Mouse (Mus musculus): Measurements from ENCODE around the gene Cdc42ep2. TPM values are rescaled to one million over a fixed set of nuclear protein-coding genes. Genes with fewer than 3 reads are reported as not detected.

Gene Cdc42ep2
- polyA plus RNA-seq, 1 experiment from 2014 or later, result 3.8 TPM

Other genes with a start within 250 kb of the Cdc42ep2 start
- gene Map3k11, start 236.1 kb downstream of the Cdc42ep2 start, polyA plus RNA-seq (2016; fragmentation: Nextera tagmentation; extraction: Ambion mirVana), result 25.4 and 26.2 TPM in 2 replicates
- gene Pcnx3, start 235.9 kb downstream of the Cdc42ep2 start, polyA plus RNA-seq (2016; fragmentation: Nextera tagmentation; extraction: Ambion mirVana), result 34.1 and 37.4 TPM in 2 replicates
- gene Kcnk7, start 220.4 kb downstream of the Cdc42ep2 start, polyA plus RNA-seq (2016; fragmentation: Nextera tagmentation; extraction: Ambion mirVana), result 0.36 TPM in 1 of 2 replicates, not detected in the other
- gene Ehbp1l1, start 198.5 kb downstream of the Cdc42ep2 start, polyA plus RNA-seq (2016; fragmentation: Nextera tagmentation; extraction: Ambion mirVana), result 8.2 and 9.1 TPM in 2 replicates
- gene Fam89b, start 195.2 kb downstream of the Cdc42ep2 start, polyA plus RNA-seq (2016; fragmentation: Nextera tagmentation; extraction: Ambion mirVana), result 175 and 186 TPM in 2 replicates
- gene Ltbp3, start 183.9 kb downstream of the Cdc42ep2 start, polyA plus RNA-seq (2016; fragmentation: Nextera tagmentation; extraction: Ambion mirVana), result 7.9 and 9.1 TPM in 2 replicates
- 63.6 and 68.4 TPM in 2 replicates for gene Scyl1, start 153.4 kb downstream of the Cdc42ep2 start, polyA plus RNA-seq (2016; fragmentation: Nextera tagmentation; extraction: Ambion mirVana)
- 22.3 and 24.8 TPM in 2 replicates for gene Frmd8, start 49.5 kb downstream of the Cdc42ep2 start, polyA plus RNA-seq (2016; fragmentation: Nextera tagmentation; extraction: Ambion mirVana)
- gene Slc25a45, start 47.0 kb downstream of the Cdc42ep2 start, polyA plus RNA-seq (2016; fragmentation: Nextera tagmentation; extraction: Ambion mirVana), result 1.9 and 3.4 TPM in 2 replicates
- gene Tigd3, start 30.7 kb downstream of the Cdc42ep2 start, polyA plus RNA-seq (2016; fragmentation: Nextera tagmentation; extraction: Ambion mirVana), result 11.1 and 11.4 TPM in 2 replicates
- 171 and 185 TPM in 2 replicates for gene Dpf2, start 11.8 kb downstream of the Cdc42ep2 start, polyA plus RNA-seq (2016; fragmentation: Nextera tagmentation; extraction: Ambion mirVana)
- 57.4 and 59.6 TPM in 2 replicates for gene Pola2, start 39.4 kb upstream of the Cdc42ep2 start, polyA plus RNA-seq (2016; fragmentation: Nextera tagmentation; extraction: Ambion mirVana)
- gene Slc22a20, start 61.3 kb upstream of the Cdc42ep2 start, polyA plus RNA-seq (2016; fragmentation: Nextera tagmentation; extraction: Ambion mirVana), result not detected in 2 replicates
- 3.8 and 4.5 TPM in 2 replicates for gene Capn1, start 91.1 kb upstream of the Cdc42ep2 start, polyA plus RNA-seq (2016; fragmentation: Nextera tagmentation; extraction: Ambion mirVana)
- 30.0 and 32.6 TPM in 2 replicates for gene Syvn1, start 121.8 kb upstream of the Cdc42ep2 start, polyA plus RNA-seq (2016; fragmentation: Nextera tagmentation; extraction: Ambion mirVana)
- gene Mrpl49, start 133.0 kb upstream of the Cdc42ep2 start, polyA plus RNA-seq (2016; fragmentation: Nextera tagmentation; extraction: Ambion mirVana), result 75.8 and 76.4 TPM in 2 replicates
- gene Fau, start 133.0 kb upstream of the Cdc42ep2 start, polyA plus RNA-seq (2016; fragmentation: Nextera tagmentation; extraction: Ambion mirVana), result 595 and 628 TPM in 2 replicates
- gene Znhit2, start 136.4 kb upstream of the Cdc42ep2 start, polyA plus RNA-seq (2016; fragmentation: Nextera tagmentation; extraction: Ambion mirVana), result 30.8 and 32.2 TPM in 2 replicates
- 41.0 and 41.3 TPM in 2 replicates for gene Tm7sf2, start 143.6 kb upstream of the Cdc42ep2 start, polyA plus RNA-seq (2016; fragmentation: Nextera tagmentation; extraction: Ambion mirVana)
- 77.0 and 82.2 TPM in 2 replicates for gene Vps51, start 152.4 kb upstream of the Cdc42ep2 start, polyA plus RNA-seq (2016; fragmentation: Nextera tagmentation; extraction: Ambion mirVana)
- gene Tmem262, start 155.2 kb upstream of the Cdc42ep2 start, polyA plus RNA-seq (2016; fragmentation: Nextera tagmentation; extraction: Ambion mirVana), result not detected in 2 replicates
- gene Gm28374, start 157.4 kb upstream of the Cdc42ep2 start, polyA plus RNA-seq (2016; fragmentation: Nextera tagmentation; extraction: Ambion mirVana), result 2.6 and 3.6 TPM in 2 replicates
- gene Zfpl1, start 160.1 kb upstream of the Cdc42ep2 start, polyA plus RNA-seq (2016; fragmentation: Nextera tagmentation; extraction: Ambion mirVana), result 67.1 and 75.1 TPM in 2 replicates
- 41.5 and 42.1 TPM in 2 replicates for gene Cdca5, start 160.2 kb upstream of the Cdc42ep2 start, polyA plus RNA-seq (2016; fragmentation: Nextera tagmentation; extraction: Ambion mirVana)
- gene AC131692.1, start 169.6 kb upstream of the Cdc42ep2 start, polyA plus RNA-seq (2016; fragmentation: Nextera tagmentation; extraction: Ambion mirVana), result 0.77 TPM in 1 of 2 replicates, not detected in the other
- gene Naaladl1, start 181.0 kb upstream of the Cdc42ep2 start, polyA plus RNA-seq (2016; fragmentation: Nextera tagmentation; extraction: Ambion mirVana), result 0.59 and 0.94 TPM in 2 replicates
- gene Sac3d1, start 193.8 kb upstream of the Cdc42ep2 start, polyA plus RNA-seq (2016; fragmentation: Nextera tagmentation; extraction: Ambion mirVana), result 49.7 and 50.8 TPM in 2 replicates
- gene Snx15, start 203.5 kb upstream of the Cdc42ep2 start, polyA plus RNA-seq (2016; fragmentation: Nextera tagmentation; extraction: Ambion mirVana), result 29.7 and 30.5 TPM in 2 replicates
- not detected in 2 replicates for gene Batf2, start 216.2 kb upstream of the Cdc42ep2 start, polyA plus RNA-seq (2016; fragmentation: Nextera tagmentation; extraction: Ambion mirVana)
- 90.9 and 96.1 TPM in 2 replicates for gene Arl2, start 216.7 kb upstream of the Cdc42ep2 start, polyA plus RNA-seq (2016; fragmentation: Nextera tagmentation; extraction: Ambion mirVana)

Measured in midbrain, embryonic 12.5 days (tissue).